Mouse (Mus musculus): ENCODE results near the gene Slc25a47.

Gene Slc25a47

DNA sequence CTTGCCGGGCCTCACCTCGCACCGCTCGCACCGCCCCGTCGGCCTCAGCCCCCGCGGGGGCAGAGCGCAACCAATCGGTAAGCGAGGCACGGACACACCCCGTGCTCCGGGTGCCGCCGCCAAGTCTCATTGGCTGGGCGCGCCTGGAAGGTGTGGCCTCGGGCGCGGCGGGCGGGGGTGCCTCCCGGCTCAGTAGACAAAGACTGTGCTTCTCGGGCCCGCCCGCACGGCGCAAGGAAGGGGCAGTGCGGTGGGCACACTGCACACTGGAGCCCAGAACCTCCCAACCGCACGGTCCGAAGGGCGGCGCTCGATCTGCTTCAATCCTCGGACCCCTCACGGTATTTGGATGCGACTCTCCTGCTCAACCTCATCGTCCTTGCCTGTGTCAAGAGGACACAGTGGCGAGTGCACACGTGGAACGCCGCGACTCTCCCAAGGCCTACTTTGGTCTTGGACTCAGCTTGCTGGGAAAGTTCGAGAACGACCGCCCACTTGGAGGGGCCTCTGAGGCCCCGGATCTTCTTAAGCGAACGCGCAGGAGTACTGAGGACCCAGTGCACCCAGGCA is at the start of gene Slc25a47, which contains the start of gene Slc25a29:
Gene Slc25a47 (plus strand): TSS at position 207 of the 570 bp plus-strand sequence.
Gene Slc25a29 (minus strand): TSS at position 44 of the 570 bp plus-strand sequence.
- peak; percentile 94 for ATAC-seq (ENCODE audit: low TSS enrichment)

DNA sequence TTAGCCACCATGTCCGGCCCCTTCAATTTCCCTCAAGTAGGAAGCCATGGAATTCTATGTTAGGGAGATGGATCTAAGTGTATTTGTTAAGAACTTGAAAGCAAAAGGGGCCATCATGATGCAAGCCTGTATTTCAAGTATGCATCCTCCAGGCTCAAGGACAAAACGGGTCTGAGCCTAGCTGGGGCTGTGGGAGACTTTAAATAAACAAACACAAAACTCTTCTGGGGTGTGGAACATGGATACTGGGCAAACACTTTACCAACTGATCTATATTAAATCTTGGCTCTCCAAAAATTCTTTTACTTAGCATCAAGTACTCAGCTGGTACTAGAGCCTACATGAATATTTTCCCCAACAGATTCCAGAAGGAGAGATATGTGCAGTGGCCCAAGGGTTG is 48.5 kb upstream of the Slc25a47 start:
- no peak for ATAC-seq (ENCODE audit: low TSS enrichment)

DNA sequence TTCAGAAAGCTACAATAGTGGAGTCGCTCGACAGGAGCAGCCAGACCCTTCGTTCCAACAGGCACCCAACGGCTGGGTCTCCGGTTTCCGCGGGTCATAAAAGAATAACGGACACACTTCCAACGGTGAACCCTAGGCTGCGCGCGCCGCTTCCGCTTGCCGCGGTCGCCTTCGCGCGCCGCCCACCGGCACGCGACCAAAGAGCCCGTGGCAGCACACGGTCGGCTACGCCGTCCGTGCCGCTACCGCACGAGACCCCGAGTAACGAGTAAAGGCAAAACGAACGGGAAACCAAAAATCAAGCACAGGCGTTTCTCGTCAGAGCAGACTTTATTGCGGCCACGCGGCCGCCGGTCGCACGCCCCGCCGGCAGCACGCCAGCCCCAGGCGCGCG is 43.7 kb upstream of the Slc25a47 start:
- peak; percentile 42 for ATAC-seq (ENCODE audit: low TSS enrichment)

GRCm38 (mm10) chr12:108792546-108793452 is 43.0 kb upstream of the Slc25a47 start, which contains the start of gene Yy1:
Gene Yy1 (plus strand): TSS chr12:108792973.
- peak; percentile 90 for ATAC-seq (ENCODE audit: low TSS enrichment)

DNA sequence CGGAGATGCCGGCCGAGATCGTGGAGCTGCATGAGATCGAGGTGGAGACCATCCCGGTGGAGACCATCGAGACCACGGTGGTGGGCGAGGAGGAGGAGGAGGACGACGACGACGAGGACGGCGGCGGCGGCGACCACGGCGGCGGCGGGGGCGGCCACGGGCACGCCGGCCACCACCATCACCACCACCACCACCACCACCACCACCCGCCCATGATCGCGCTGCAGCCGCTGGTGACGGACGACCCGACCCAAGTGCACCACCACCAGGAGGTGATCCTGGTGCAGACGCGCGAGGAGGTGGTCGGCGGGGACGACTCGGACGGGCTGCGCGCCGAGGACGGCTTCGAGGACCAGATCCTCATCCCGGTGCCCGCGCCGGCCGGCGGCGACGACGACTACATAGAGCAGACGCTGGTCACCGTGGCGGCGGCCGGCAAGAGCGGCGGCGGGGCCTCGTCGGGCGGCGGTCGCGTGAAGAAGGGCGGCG is 42.3 kb upstream of the Slc25a47 start:
- ATAC-seq (ENCODE audit: low TSS enrichment): no peak

- ATAC-seq (ENCODE audit: low TSS enrichment): peak; percentile 54
These were observed 41.7 kb upstream of the Slc25a47 start for GRCm38 (mm10) chr12:108794078-108794711.

DNA sequence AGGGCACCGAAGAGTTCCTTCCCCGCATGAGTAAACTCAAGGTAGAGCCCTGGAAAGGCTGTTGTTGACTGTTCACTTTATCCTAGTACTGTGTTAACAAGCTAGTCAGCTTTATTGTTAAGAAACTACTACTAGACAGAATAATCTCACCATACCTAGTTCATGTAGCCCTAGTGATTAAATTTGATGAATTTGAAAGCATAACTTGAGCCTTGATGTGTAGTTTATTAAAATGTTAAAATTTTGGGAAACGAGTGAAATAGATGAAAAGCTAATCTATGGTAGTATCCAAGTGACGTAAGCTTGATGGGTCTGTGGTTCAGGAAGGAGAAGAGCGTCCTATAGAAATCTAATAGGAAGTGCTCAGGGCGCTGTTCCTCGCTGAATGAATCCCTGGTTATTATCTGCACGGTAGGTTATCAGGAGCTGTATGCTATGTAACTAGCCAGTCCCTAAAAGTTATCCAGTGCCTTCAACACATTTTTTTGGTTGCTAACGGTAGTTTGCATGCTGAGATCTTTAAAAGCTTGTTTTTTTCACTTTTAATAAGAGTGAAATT is 40.8 kb upstream of the Slc25a47 start:
- ATAC-seq (ENCODE audit: low TSS enrichment): no peak

DNA sequence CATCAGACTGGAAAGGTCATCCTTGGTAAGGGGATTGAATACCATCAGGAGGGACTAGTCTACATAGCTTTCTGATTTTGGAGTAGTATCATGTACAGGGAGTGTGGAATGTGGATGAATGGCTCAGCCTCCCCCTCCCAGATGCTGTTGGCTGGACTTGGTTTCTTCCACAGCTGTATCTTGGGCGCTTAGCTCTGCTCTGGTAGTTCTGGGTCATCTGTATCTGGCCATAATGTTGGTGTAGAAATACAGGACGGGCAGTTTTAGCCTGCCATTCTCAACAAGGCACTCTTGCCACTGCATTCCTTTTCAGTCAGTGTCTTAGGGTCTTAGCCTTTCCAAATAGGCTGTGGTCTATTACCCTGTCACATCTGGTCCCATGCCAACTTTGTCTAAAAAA is 34.2 kb upstream of the Slc25a47 start:
- ATAC-seq (ENCODE audit: low TSS enrichment): no peak

DNA sequence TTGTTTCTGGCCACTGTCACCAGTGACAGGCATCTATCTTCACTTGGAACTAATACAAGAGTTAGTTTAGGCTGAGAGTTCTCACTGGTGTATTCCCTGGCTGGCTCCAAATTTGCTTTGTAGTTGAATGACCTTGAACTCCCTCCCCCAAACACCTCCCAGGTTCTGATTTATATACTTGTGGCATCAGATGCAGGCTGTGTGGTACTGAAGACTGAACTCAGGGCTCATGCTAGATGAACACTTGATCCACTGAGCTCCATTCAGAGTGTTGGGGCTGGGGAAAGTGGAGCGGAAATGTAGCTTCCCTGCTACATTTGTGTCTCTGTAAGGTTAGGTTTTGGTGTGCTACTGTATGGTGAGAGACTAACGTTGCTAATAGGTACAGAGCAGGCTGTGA is 31.5 kb upstream of the Slc25a47 start:
- no peak for ATAC-seq (ENCODE audit: low TSS enrichment)

- ATAC-seq (ENCODE audit: low TSS enrichment): peak; percentile 38; the same call in 1 of the 2 replicates
These were observed 27.4 kb upstream of the Slc25a47 start for GRCm38 (mm10) chr12:108808465-108808864.

GRCm38 (mm10) chr12:108809771-108810170 is 26.1 kb upstream of the Slc25a47 start:
- no peak for ATAC-seq (ENCODE audit: low TSS enrichment)

- ATAC-seq (ENCODE audit: low TSS enrichment): no peak
These were observed 25.5 kb upstream of the Slc25a47 start for GRCm38 (mm10) chr12:108810309-108810708.

DNA sequence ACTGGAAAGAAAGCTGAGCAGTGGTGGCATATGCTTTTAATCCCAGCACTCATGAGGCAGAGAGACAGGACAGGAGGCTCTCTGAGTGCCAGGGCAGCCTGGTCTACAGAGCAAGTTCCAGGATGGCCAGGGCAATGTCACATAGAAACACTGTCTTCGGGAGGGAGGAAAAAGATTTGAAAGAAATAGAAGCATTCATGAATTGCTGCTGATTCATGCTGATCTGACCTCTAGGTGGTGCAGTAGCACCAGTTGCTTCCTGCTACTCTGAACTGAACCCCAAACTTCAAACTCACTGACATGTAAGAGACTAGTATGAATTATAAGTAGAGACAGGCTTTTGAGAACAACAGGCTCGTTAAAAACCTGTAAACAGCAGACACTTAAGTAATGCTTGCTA is 24.7 kb upstream of the Slc25a47 start:
- no peak for ATAC-seq (ENCODE audit: low TSS enrichment)

DNA sequence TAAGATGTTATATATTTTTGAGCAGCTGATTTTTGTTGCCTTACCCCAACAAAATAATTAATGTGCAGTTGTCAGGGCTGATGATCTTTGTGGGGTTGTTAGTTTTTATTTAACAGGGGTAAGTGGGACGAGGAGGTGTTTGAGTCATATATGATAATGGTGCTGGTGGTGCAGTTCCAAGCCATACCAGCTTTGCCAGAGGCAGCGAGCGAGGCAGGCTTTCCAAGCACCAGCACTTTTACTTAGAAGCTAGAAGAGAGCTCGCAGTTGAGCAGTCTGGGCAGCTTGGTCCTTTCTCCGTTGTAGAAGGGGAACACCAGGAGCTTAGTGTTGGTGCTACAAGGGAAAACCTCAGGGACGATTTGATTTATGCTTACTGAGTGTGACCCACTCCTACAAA is 23.4 kb upstream of the Slc25a47 start:
- ATAC-seq (ENCODE audit: low TSS enrichment): peak; percentile 60; the same call in 1 of the 2 replicates

DNA sequence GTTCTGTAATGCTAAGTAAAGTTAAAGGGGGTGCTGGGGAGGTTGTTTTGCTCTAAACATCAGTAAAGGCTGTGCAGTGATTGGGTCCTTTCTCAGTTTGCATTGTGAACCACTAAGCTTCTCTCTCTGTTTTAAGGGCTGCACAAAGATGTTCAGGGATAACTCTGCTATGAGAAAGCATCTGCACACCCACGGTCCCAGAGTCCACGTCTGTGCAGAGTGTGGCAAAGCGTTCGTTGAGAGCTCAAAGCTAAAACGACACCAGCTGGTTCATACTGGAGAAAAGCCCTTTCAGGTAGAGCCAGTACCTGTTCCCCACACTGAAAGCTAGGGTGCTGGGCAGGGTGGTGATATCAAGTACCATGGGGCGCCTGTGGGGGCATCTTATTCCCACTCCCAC is 21.4 kb upstream of the Slc25a47 start:
- peak; percentile 74 for ATAC-seq (ENCODE audit: low TSS enrichment)

DNA sequence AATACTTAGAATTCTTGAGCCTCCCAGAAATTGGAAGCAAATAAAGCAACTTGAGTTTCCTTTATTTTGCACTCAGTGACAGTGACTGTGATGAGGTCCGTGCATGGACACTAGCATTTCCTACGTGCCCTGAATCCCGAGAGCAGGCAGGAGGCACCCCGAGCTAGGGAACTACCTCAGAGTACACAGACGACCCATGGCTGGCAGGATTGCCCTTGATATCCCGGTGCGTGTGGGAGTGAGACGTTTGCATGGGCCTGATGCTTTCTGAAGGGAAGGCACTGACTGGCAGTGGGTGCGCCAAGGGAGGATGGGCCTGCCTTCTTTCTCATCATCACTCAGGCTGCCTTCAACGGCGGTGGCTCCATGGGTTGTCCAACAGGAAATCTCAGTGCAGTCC is 19.3 kb upstream of the Slc25a47 start:
- ATAC-seq (ENCODE audit: low TSS enrichment): no peak

- ATAC-seq (ENCODE audit: low TSS enrichment): no peak
These were observed 15.4 kb upstream of the Slc25a47 start for GRCm38 (mm10) chr12:108820461-108820860.

- no peak for ATAC-seq (ENCODE audit: low TSS enrichment)
These were observed 12.8 kb upstream of the Slc25a47 start for GRCm38 (mm10) chr12:108823036-108823435.

DNA sequence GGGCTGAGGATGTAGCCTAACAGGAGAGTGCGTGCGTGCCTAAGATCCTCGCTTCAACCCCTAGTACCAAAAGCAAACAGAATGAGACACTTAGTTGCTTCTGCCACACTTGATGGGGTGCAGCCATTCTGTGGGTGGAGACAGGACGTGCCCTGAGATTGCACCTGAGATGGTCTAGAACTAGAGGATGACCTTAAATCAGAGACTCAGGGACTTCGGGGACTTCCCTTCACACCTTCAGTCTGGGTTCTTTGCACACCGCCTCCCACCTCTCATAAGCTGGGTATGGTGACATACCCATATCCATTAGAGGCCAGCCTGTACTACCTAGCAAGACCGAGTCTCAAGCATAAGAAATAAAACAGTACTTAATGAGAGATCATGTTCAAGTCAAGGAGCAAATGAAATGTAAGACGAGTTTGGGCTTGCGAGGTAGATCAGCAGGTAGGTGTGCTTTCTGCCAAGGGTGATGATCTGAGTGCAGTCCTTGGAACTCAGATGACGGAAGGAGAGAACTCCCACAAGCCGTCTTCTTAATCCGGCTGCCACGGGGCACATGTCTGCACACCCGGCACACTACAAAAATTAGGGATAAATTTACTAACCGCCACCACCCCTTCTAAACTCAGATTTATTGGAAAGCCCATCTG is 11.5 kb upstream of the Slc25a47 start:
- no peak for ATAC-seq (ENCODE audit: low TSS enrichment)

- no peak for ATAC-seq (ENCODE audit: low TSS enrichment)
These were observed 10.2 kb upstream of the Slc25a47 start for GRCm38 (mm10) chr12:108825561-108826224.

All from frontal cortex, adult (tissue).